Mouse (Mus musculus): ENCODE measurements at regions not wholly inside any gene's neighbourhood (a gene's known extent, or its start where the extent isn't known, plus 50 kb on each side); places are given as distances from the start of the nearest gene placed in this dataset.

GRCm38 (mm10) chr7:37388843-37389702 lies 384.4 kb downstream of the Zfp536 start:
- no peak for TF ChIP-seq POLR2A (IDR thresholded peaks at IDR 0.05; ENCODE audit: extremely low read depth, insufficient read depth, low read length)
- no peak for TF ChIP-seq CTCF (IDR thresholded peaks at IDR 0.05; ENCODE audit: low read depth, low read length)

All from liver, adult 2 months (tissue).